Mouse (Mus musculus) embryonic facial prominence, embryonic 14.5 days (tissue): ENCODE data around the gene Pou5f1. TPM values are rescaled to one million over a fixed set of nuclear protein-coding genes. Genes with fewer than 3 reads are reported as not detected.

ENCODE experiments used
- ATAC-seq: fragments of 200-750 bp; cut with Nextera tagmentation; 2 replicates; pipeline ENCODE4 v1.8.0; 2017; ENCODE audit warnings: low read depth, moderate number of reproducible peaks, moderate TSS enrichment
- DNase-seq: peaks from one replicate; pipeline ENCODE4 v3.0.0-alpha.2; 2015; ENCODE audit warnings: low spot score
- H3K27ac ChIP-seq: fragments of 300-500 bp; sonication (generic); replicated peaks from 2 replicates; pipeline ENCODE4 v1.5.1; 2014; ENCODE audit warnings: low read depth, mild to moderate bottlenecking, low read length, moderate library complexity
- H3K27me3 ChIP-seq: fragments of 300-500 bp; sonication (generic); replicated peaks from 2 replicates; pipeline ENCODE4 v1.6.1; 2014; ENCODE audit warnings: low read length; ENCODE audit not compliant: control insufficient read depth, insufficient read depth
- H3K36me3 ChIP-seq: fragments of 300-500 bp; sonication (generic); 2 replicates; pipeline ENCODE4 v1.6.1; 2014; ENCODE audit warnings: low read length, mixed read lengths; ENCODE audit not compliant: control insufficient read depth, insufficient read depth
- H3K4me1 ChIP-seq: fragments of 300-500 bp; sonication (generic); 2 replicates; pipeline ENCODE4 v1.6.1; 2014; ENCODE audit warnings: antibody characterized with exemption, low read length; ENCODE audit not compliant: control insufficient read depth, insufficient read depth
- H3K4me2 ChIP-seq: fragments of 300-500 bp; sonication (generic); 2 replicates; pipeline ENCODE4 v1.6.1; 2014; ENCODE audit warnings: low read depth, mild to moderate bottlenecking, low read length, moderate library complexity, mixed read lengths
- H3K4me3 ChIP-seq: fragments of 300-500 bp; sonication (generic); 2 replicates; pipeline ENCODE4 v1.5.1; 2014; ENCODE audit warnings: low read depth, mild to moderate bottlenecking, low read length
- H3K9ac ChIP-seq: fragments of 300-500 bp; sonication (generic); 2 replicates; pipeline ENCODE4 v1.6.1; 2014; ENCODE audit warnings: low read depth, mild to moderate bottlenecking, low read length, moderate library complexity, mixed read lengths
- H3K9me3 ChIP-seq: fragments of 300-500 bp; sonication (generic); 2 replicates; pipeline ENCODE4 v1.6.1; 2016; ENCODE audit warnings: low read length; ENCODE audit not compliant: control insufficient read depth
- WGBS: fragments of 180-500 bp; shearing (Covaris S2); extraction: QIAGEN DNeasy Blood & Tissue Kit; methylation state at CpG from one replicate; pipeline ENCODE4 v1.1.7; 2014; 5-methylcytosine and 5-hydroxymethylcytosine counted together
- polyA plus RNA-seq: library from polyadenylated mRNA; unstranded; fragments of >200 nt; fragmentation: Nextera tagmentation; extraction: Ambion mirVana; gene quantifications from 2 replicates; pipeline ENCODE4 v1.2.1, GENCODE M21; 2014

Pou5f1 gene
- polyA plus RNA-seq, 1 experiment from 2014 or later: not detected

DNA sequence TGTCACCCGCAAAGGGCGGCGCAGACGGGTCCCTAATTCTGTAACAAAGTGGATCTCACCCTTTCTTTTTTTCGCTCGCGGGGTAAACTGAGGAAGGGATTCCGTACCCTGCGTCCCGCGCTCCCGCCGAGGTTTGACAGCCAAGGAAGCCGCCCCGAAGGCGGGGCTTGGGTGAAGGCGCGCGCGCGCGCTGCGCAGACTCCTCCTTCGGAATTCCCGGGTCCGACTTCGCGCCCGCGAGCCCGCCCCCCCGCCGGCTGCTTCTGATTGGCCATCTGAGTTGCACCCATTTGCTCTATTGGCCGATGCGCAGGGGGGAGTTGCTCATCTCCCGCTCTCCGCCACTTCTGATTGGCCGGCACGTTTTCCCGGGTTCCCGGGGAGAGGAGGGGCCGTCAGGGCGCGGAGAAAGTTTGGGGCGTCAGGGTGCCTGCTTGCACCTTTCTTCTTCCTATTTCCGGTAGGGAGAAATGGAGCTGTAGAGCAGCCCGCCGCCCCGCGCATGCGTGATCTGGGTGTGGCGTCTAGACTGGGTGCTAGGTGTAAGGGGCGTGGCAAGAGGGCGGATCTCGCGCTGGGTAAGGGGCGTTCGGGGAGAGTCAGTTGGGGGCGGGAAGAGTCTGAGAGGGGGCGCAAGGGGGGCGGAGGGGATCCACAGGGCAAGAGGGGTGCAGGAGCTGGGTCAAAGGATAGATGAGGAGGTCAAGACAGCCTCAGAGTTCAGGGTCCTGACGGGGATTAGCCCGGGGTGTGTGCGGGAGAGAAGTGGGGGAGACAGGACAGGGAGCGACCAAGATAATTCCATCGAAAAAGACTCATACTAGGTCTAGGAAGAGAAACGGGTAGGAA lies 11.1 kb downstream of the Pou5f1 start, which contains the start of the genes Tcf19 and Cchcr1:
Gene Tcf19 (minus strand): TSS at position 173 of the 849 bp plus-strand sequence.
Gene Cchcr1 (plus strand): TSS at position 449 of the 849 bp plus-strand sequence.
- Histone ChIP-seq H3K36me3 (peaks cover 18% of the 10 kb centered on the region; the same call in 1 of the 2 replicates), H3K4me3 (peak within 1 kb of the TSS; percentile 65), H3K4me1 (peaks cover 12% of the 10 kb centered on the region; the same call in 1 of the 2 replicates), H3K9ac (peak within 1 kb of the TSS; percentile 66), H3K4me2 (peak within 1 kb of the TSS; percentile 83), H3K9me3 (no peaks in the 10 kb centered on the region), H3K27me3 (no peaks in the 10 kb centered on the region), H3K27ac (peak within 1 kb of the TSS; percentile 69)
- peak; percentile 97 for ATAC-seq
- under 1% methylated on average over 44 of the region's 67 CpGs for WGBS
- peak; percentile 99 for DNase-seq

DNA sequence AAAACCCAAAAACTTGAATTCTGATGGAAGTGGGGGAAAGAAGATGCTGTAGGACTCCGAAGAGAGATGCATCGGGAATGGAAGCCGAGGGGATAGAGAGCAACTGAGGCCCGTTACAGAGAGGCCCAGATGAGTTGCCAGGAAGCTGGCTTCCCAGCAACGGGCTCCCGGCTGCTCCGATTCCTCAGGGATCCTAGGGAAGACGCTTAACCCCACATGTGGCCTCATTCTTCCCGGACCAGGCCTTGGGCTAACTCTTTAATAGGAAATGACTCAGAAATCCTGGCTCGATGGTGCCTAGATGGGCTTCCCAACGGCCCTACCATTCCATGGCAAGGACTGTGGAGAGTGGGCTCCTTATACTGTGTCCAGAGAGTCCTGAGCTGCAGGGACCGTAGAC lies 11.7 kb downstream of the Pou5f1 start:
- Histone ChIP-seq H3K36me3 (peaks cover 21% of the 10 kb centered on the region), H3K4me3 (peak overlapping the region; percentile 65), H3K27ac (peak overlapping the region; percentile 69), H3K27me3 (no peaks in the 10 kb centered on the region), H3K4me1 (peaks cover 12% of the 10 kb centered on the region; the same call in 1 of the 2 replicates), H3K9me3 (no peaks in the 10 kb centered on the region), H3K4me2 (peak overlapping the region; percentile 83), H3K9ac (peak overlapping the region; percentile 66)
- ATAC-seq (no peak), DNase-seq (no peak)
- whole genome bisulfite sequencing: 7% methylated on average over 11 of the region's 12 CpGs

DNA sequence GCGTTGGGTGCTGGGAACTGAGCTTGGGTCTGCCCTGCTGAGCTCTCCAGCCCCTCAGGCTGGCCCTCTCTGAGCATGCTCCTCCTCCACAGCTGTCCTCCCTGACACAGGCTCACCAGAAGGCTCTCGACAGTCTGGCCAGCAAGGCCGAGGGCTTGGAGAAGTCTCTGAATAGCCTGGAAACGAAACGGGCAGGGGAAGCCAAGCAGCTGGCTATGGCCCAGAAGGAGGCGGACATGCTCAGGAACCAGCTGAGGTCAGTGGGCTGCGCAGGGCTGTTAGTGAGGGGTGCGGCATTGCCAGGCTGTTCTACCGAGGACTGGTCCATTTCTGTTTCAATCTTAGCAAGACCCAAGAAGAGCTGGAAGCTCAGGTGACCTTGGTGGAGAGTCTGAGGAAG lies 18.5 kb downstream of the Pou5f1 start:
- Histone ChIP-seq H3K4me1 (no peaks in the 10 kb centered on the region), H3K9ac (no peak overlapping the region), H3K36me3 (peaks cover 72% of the 10 kb centered on the region), H3K27me3 (no peaks in the 10 kb centered on the region), H3K4me2 (no peak overlapping the region), H3K27ac (no peak overlapping the region), H3K4me3 (no peak overlapping the region), H3K9me3 (no peaks in the 10 kb centered on the region)
- DNase-seq: no peak
- ATAC-seq: no peak
- 81% methylated on average over 9 of the region's 9 CpGs for WGBS

DNA sequence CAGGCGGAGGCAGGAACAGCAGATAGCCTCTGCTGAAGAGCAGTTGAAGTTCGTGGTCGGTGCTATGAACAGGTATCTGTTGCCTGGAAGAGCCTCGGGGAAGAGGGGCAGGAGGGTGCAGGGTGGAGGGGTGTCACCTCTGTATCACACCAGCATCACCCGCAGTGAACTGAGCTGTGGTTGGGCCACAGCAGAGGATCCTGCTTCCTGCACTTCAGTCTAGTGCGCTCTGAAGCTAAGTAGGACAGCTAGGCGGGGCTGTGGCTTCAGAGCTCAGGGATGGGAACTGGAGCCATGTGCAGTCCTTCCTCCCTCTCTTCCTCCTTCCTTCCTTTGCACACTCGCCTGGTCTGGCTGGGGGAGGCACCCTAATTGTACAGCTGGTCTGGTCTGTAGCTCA lies 20.8 kb downstream of the Pou5f1 start:
- Histone ChIP-seq H3K27ac (no peak overlapping the region), H3K9me3 (no peaks in the 10 kb centered on the region), H3K9ac (no peak overlapping the region), H3K4me3 (no peak overlapping the region), H3K4me2 (no peak overlapping the region), H3K36me3 (peaks cover 79% of the 10 kb centered on the region), H3K4me1 (no peaks in the 10 kb centered on the region), H3K27me3 (no peaks in the 10 kb centered on the region)
- WGBS: 77% methylated on average over 8 of the region's 8 CpGs
- ATAC-seq: no peak
- DNase-seq: no peak

DNA sequence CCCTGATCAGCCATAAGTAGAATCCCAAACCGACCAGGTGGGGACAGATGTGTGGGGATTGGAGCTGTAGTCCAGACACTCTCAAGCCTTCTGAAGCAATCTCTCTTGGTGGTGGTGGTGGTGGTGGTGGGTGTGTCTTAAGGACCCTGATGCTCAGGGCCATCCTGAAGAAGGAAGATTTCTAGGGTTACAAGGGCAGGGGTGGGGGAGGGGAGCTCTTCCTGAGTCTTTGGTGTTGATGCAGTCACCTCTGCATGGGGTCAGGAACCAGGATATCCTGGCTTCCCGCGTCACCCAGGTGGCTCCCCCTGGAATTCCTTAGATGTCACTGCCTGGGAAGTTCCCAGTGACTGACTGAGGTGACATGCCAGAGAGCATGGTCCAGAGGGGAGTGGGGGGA lies 26.5 kb downstream of the Pou5f1 start:
- no peaks in the 10 kb centered on the region for H3K9me3 ChIP-seq
- DNase-seq (no peak), ATAC-seq (no peak)
- H3K27ac ChIP-seq: no peak overlapping the region
- WGBS: 15% methylated on average over 3 of the region's 3 CpGs
- H3K4me2 ChIP-seq: no peak overlapping the region
- H3K27me3 ChIP-seq: no peaks in the 10 kb centered on the region
- H3K9ac ChIP-seq: no peak overlapping the region
- no peaks in the 10 kb centered on the region for H3K4me1 ChIP-seq
- H3K4me3 ChIP-seq: no peak overlapping the region
- H3K36me3 ChIP-seq: peaks cover 34% of the 10 kb centered on the region

DNA sequence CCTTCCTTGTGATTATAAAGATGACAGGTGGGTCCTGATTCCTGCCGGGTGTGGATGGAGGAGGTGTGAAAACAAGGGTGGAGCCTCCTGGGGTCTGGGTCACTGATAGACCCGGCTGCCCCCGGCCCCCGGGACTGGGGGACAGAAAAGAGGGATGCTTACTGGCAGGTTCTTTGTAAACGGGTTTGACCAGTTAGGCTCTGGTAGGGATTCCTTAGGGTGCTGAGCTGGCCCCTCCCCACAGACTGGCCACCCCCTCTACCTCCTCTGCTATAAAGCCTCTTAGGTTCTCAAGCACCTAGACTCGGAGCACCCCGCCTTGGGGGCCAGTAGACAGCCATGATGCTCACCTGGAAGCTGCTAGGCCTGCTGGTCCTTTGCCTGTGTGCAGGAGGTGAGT lies 27.1 kb downstream of the Pou5f1 start, which contains the start of gene Psors1c2:
Gene Psors1c2 (plus strand): TSS at position 301 of the 400 bp plus-strand sequence.
- ATAC-seq (no peak), DNase-seq (no peak)
- H3K27ac ChIP-seq: no peak within 1 kb of the TSS
- H3K9ac ChIP-seq: no peak within 1 kb of the TSS
- no peak within 1 kb of the TSS for H3K4me2 ChIP-seq
- H3K9me3 ChIP-seq: no peaks in the 10 kb centered on the region
- peaks cover 32% of the 10 kb centered on the region for H3K36me3 ChIP-seq
- no peak within 1 kb of the TSS for H3K4me3 ChIP-seq
- no peaks in the 10 kb centered on the region for H3K4me1 ChIP-seq
- WGBS: 47% methylated on average over 7 of the region's 7 CpGs
- H3K27me3 ChIP-seq: no peaks in the 10 kb centered on the region

DNA sequence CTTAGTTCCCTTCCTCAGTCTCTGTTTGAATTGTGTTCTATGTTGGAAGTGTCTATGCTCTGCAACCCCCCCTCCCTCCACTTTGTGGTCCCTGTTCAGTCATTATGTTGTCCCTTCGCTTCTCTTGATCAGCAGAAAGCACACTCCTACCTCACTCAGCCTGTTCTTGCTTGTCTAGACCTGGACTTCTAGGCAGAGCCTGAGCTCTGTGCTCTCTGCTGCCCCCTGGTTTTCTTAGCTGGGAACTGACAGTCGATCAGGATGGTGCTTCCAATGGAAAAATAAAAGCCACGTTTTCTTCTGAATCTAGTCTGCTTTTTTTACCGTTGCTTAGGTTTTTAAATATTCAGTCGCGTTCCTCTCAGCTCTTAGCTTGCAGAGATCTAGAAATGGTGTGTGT lies 28.5 kb downstream of the Pou5f1 start:
- no peak overlapping the region for H3K4me2 ChIP-seq
- ATAC-seq (peak; percentile 78), DNase-seq (peak; percentile 85)
- H3K36me3 ChIP-seq: peaks cover 17% of the 10 kb centered on the region
- no peak overlapping the region for H3K9ac ChIP-seq
- no peaks in the 10 kb centered on the region for H3K9me3 ChIP-seq
- H3K27ac ChIP-seq: no peak overlapping the region
- H3K27me3 ChIP-seq: no peaks in the 10 kb centered on the region
- H3K4me3 ChIP-seq: no peak overlapping the region
- 9% methylated on average over 6 of the region's 6 CpGs for WGBS
- no peaks in the 10 kb centered on the region for H3K4me1 ChIP-seq

DNA sequence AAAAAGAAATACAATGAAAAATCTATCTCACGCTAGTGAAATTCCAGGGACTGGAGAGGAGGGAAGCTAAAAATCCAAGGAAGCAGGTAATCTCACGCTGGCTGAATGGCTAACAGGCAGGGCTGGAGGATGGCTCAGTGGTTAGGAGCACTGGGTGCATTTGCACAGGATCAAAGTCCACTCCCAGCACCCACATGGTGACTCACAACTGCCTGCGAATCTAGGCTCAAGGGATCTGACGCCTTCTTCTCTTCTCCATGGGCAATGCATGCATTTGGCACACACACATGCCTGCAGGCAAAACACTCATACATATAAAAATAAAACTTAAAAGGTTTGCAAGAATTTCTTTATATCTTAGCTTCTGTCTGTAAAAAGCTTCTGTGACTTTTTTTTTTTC lies 31.6 kb downstream of the Pou5f1 start:
- DNase-seq (no peak), ATAC-seq (no peak)
- no peaks in the 10 kb centered on the region for H3K9me3 ChIP-seq
- H3K27me3 ChIP-seq: no peaks in the 10 kb centered on the region
- H3K9ac ChIP-seq: no peak overlapping the region
- H3K4me3 ChIP-seq: no peak overlapping the region
- no peak overlapping the region for H3K27ac ChIP-seq
- no peak overlapping the region for H3K4me2 ChIP-seq
- 83% methylated on average over 4 of the region's 4 CpGs for WGBS
- H3K36me3 ChIP-seq: no peaks in the 10 kb centered on the region
- H3K4me1 ChIP-seq: no peaks in the 10 kb centered on the region
